Mouse (Mus musculus) spleen, adult 2 months (tissue): ENCODE measurements around the gene Ccn2.

Experiments
- CTCF ChIP-seq: fragments of 200-500 bp; IDR thresholded peaks from 2 replicates; pipeline ENCODE4 v1.5.1; 2011; ENCODE audit warnings: mild to moderate bottlenecking, inconsistent platforms; ENCODE audit not compliant: insufficient read depth, insufficient read length, insufficient replicate concordance; ENCODE audit errors: extremely low read depth
- POLR2A ChIP-seq: fragments of 200-500 bp; IDR thresholded peaks from 2 replicates; pipeline ENCODE4 v1.6.1; 2011; ENCODE audit warnings: low read depth, low read length, inconsistent platforms

GRCm38 (mm10) chr10:24572044-24572960, 22.9 kb upstream of the Ccn2 start:
- TF ChIP-seq CTCF = no peak
- TF ChIP-seq POLR2A = no peak
